Mouse (Mus musculus) left cerebral cortex, adult 6 months (tissue): ENCODE data around the gene Man1a2. TPM values are rescaled to one million over a fixed set of nuclear protein-coding genes. Genes with fewer than 3 reads are reported as not detected.

Experiments used
- long read RNA-seq, 2 experiments: library from polyadenylated mRNA; unstranded; transcript quantifications; one replicate each; pipeline ENCODE4 v2.0.0; 2019 to 2020
- polyA plus RNA-seq: library from polyadenylated mRNA; unstranded; fragments of <200 nt; fragmentation: Nextera tagmentation; gene quantifications from 2 replicates; pipeline ENCODE4 v1.2.3, GENCODE M21; 2021

The Man1a2 gene
- polyA plus RNA-seq, result 37.5 and 38.1 TPM in 2 replicates
- long read RNA-seq, experiment 1, full-length matches to known transcripts, result 6 of 33 reads
- long read RNA-seq, experiment 1, partial matches to known transcripts, result 12 of 33 reads
- long read RNA-seq, experiment 1, other reads (novel, unspliced or antisense), result 15 of 33 reads
- long read RNA-seq, experiment 2, full-length matches to known transcripts, result 3 of 81 reads
- long read RNA-seq, experiment 2, partial matches to known transcripts, result 43 of 81 reads
- long read RNA-seq, experiment 2, other reads (novel, unspliced or antisense), result 35 of 81 reads

DNA sequence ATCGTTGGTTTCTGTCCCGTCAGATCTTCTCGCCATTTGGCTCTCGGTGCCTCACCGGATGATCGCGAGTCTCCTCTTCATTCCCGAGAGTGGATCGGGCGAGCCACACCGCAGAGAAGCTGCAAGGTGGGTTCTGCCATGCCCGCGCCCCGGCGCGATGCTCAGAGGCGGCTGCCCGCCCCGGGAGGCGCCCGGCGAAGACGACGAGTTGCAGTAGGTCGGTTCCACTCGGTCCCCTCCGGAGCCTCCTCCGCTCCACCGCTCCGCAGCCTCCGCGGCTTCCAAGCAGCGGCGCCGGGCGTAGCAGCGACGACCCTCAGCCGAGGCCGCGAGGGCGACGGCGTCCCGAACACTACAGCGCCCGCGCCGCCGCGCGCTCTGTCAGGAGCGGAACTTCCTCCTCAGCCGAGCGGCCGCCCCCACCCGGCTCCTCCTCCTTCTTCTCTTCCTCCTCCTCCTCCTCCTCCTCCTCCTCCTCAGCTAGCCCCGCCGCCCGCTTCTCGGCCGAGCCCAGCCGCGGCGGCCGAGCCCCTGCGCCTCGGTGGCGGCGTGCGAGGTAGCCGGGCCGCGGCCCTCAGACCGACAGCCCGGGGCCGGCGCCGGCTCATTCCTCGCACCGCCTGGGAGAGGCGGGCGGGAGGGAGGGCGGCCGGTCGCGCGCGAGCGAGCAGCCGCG is at the start of gene Man1a2:
Gene Man1a2 (minus strand): TSS at position 417 of the 676 bp plus-strand sequence.

Other genes starting within 250 kb of the Man1a2 start
- gene Tent5c, start 196.2 kb downstream of the Man1a2 start, polyA plus RNA-seq, result 0.39 and 0.77 TPM in 2 replicates
- gene Vtcn1, start 140.0 kb upstream of the Man1a2 start, polyA plus RNA-seq, result not detected in 2 replicates
- gene Trim45, start 236.7 kb upstream of the Man1a2 start, polyA plus RNA-seq, result 2.8 and 3.8 TPM in 2 replicates